Mouse (Mus musculus) spleen, postnatal 36 days (tissue): Measurements from ENCODE around the gene Cstb.
"Not testable (repeated sequence)": the region's sequence is repeated elsewhere in the genome, so short reads cannot be mapped to it uniquely, and the experiment has no call there.

ENCODE experiments used
- DNase-seq, 2 experiments: peaks; one replicate each; pipeline ENCODE4 v3.0.0; 2022; ENCODE audit warnings: low spot score in 2 of 2, mixed read lengths in 1 of 2

Gene Cstb

DNA sequence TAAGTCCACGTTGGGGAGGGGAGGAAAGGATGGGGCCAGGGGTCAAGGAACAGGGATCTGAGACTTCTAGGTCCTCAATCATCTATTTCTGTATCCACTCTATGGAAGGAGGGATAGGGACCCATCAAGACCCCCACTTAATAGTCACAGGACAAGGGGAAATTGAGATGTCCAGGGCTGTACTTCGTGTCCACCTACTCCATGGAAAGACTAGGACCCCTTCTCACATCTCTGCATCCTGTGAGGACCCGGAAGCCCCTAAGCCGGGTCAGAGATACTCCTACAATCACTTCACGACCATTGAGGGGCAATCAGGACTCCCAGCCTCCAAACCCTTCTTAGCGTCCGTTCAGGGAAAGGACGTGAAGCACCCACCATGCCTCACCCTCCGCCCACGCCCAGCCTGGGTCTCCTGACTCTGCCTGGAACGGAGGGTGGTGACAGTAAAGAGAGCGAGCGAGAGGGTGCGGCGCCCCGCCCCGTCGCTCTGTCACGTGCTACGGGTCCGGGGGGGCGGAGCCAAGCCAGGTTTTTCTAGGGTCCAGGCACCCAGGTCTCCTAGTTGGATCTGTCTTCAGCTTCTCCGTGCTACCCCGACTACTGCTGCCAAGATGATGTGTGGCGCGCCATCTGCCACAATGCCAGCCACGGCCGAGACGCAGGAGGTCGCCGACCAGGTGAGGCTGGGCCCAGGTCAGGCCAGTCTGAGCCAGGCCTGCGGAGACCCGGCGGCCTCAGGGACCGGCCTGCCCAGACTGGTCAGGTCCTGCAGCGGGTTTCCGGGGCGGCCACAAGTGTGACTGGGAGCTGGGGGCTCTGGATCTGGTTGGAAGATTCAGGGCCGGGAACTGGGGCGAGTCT, at the start of gene Cstb:
Gene Cstb (plus strand): TSS at position 489 of the 861 bp plus-strand sequence.
- peak; percentile 79 to 86 for DNase-seq

GRCm38 (mm10) chr10:78378516-78378915, 47.0 kb upstream of the Cstb start:
- no peak for DNase-seq

GRCm38 (mm10) chr10:78383567-78383966, 41.9 kb upstream of the Cstb start:
- DNase-seq: no peak

- DNase-seq: no peak
Observed at GRCm38 (mm10) chr10:78385520-78385919, 39.9 kb upstream of the Cstb start.

DNA sequence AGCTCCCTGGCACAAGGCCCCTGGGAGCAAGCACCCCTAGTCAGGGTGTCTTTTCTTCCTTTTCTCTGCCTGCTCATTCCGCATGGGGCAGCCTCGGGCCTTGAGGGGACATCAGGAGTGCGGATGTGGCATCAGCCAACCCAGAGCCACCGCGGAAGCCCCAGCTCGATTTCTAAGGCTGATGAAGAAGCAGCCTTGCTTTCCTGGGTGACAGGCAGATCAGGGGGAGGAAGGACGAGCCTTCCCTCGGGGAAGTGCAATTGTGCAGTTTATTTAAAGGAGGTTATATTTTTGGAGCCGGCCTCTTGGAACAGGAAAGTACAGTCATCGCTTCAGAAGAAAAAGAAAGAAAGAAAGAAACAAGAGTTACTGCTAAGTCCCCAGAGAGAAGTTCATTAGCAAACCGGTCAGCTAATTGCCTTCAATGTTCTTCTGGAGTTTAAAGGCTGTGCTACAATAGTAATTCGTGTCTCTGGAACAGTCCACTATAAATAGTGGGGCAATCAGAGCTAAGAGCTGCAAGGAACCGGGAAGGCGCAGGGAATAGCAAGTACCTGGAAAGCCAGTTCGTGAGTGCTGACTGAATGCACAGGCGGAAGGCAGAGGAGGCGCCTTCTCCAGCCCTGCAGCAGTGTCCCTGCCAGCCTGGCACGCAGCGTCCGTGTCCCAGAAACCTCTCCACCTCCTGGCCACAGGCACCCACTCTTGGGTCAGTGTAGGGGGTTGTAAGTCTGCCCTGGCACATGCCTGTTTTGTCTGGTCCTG, 37.1 kb upstream of the Cstb start:
- no peak for DNase-seq

DNA sequence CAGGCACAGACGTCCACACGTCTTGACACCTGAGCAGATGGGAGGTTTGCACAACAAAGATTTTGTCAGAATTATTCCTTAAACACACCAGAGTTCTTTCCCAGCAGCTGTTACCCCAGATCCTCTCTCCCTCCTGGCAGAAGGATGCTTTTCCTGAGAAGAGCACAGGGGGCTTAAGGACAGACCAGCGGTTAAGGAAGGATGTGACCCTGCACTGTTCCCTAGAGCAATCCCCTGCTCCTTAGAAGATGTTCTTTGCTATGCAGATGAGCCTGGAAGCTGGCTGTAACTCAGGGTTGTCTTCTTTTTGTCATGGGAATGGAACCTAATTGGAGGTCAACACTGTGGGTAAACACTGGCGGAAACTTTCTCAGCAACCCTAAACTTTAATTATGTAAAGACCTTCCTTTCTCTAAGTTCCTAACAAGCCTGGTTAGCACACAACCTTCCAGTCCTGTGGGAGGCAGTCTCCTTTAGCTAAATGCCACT, 34.4 kb upstream of the Cstb start:
- DNase-seq: no peak

- peak; percentile 69 to 71 for DNase-seq
Observed at GRCm38 (mm10) chr10:78392072-78392471, 33.4 kb upstream of the Cstb start.

GRCm38 (mm10) chr10:78395377-78395776, 30.1 kb upstream of the Cstb start:
- no peak for DNase-seq

DNA sequence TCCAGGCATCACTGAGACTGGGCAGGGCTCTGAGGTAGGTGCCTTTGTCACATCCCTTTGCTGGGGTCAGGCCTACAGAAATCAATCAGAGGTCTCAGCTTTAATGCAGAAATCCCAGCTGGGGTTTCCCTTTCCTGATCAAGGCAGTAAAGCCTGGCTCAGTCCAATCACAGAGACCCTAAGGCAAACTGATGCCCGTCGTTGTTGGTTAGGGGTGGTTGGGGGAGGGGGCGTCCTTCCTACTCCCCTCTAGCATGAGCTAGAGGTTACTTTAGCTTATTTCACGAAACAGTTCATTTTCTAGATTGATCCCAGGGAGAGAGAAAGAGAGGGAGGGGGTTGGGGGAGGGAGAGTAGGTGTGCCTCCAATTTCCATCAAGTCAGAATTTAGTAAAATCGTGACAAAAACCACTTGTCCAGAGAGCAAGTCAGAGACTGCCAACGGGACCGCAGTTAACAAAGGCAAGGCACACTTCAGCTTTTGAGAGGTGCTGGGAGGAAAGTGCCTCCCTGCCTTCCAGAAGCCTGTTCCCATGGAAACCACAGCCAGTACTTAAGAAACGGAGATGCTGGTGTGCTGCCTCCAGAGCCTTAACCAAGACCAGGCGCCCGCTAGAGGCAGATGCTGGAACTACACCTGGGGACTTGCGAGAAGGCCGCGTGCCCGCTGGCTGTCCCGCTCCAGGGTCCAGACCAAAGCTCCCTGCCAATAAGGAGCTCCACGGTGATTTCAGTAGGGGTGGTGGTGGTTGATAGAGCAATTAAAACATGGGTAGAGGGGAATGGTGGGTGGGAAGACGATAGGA, 29.4 kb upstream of the Cstb start:
- peak; percentile 80 to 82 for DNase-seq

GRCm38 (mm10) chr10:78396625-78396885, 28.9 kb upstream of the Cstb start:
- DNase-seq: no peak

DNA sequence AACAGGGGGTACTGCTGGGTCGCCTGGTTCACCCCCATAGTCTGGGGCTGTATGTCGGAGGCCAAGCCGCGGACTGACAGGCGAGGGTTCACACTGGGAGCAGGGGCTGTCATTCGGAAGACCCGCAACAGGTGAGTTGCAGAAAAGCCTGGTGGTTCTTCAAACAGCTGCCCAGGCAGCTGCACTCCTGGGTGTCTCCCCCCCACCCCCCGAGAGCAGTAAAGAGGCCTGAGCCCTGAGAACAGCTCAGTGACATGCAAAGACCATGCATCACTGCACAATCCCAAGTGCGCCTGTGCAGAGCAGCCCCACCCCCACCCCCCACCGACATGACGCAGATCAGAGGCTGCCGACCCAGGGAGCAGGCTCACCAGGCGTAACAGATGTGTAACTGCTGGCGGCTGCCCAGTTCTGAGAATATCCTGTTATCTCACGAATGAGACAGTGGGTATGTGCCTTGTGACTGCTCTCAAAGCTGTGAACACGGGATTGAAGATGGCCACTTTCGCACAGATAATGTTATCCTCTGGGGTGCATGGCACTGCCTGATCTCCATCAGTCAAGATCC, 26.3 kb upstream of the Cstb start:
- peak; percentile 36 to 44 for DNase-seq

DNA sequence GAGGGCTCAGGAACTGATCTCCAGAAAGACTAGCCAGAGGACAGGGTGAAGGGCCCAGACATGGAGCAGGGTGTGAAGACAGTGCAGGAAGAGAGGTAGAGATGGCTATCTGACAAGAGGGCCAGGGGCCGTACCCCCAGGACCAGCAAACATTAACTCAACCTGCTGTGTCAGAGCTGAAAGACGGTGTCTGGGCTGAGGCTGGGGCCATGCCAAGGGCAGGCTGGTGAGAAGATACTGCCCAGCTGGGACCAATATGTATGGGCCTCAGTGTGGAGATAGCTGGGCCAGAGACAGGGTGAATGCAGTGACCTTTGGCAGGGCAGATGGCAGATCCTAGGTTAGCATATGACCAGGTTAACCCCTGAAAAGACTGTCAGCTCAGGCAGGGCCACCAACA, 24.3 kb upstream of the Cstb start:
- DNase-seq: no peak

- no peak for DNase-seq
Observed at GRCm38 (mm10) chr10:78402301-78402922, 23.1 kb upstream of the Cstb start.

GRCm38 (mm10) chr10:78406152-78406551, 19.3 kb upstream of the Cstb start:
- no peak for DNase-seq

DNA sequence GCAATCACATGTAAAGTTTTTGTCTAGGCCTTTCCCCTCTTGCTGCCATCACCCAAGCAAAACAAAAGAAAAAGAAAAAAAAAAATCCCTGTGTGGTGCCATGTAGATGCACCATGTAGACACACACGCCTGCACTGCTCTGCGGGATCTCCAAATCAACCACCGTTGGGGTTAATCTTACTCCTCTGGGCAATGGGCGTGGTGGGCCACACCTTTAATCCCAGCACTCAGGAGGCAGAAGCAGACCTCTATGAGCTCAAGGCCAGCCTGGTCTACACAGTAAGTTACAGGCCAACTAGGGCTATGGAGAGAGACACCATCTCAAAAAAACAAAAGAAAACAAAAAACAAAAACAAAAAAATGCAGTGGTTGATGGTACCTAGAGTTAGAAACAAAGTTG, 18.3 kb upstream of the Cstb start:
- DNase-seq: no peak

GRCm38 (mm10) chr10:78409035-78409788, 16.3 kb upstream of the Cstb start:
- DNase-seq: no peak

GRCm38 (mm10) chr10:78411851-78412250, 13.6 kb upstream of the Cstb start:
- DNase-seq: no peak

DNA sequence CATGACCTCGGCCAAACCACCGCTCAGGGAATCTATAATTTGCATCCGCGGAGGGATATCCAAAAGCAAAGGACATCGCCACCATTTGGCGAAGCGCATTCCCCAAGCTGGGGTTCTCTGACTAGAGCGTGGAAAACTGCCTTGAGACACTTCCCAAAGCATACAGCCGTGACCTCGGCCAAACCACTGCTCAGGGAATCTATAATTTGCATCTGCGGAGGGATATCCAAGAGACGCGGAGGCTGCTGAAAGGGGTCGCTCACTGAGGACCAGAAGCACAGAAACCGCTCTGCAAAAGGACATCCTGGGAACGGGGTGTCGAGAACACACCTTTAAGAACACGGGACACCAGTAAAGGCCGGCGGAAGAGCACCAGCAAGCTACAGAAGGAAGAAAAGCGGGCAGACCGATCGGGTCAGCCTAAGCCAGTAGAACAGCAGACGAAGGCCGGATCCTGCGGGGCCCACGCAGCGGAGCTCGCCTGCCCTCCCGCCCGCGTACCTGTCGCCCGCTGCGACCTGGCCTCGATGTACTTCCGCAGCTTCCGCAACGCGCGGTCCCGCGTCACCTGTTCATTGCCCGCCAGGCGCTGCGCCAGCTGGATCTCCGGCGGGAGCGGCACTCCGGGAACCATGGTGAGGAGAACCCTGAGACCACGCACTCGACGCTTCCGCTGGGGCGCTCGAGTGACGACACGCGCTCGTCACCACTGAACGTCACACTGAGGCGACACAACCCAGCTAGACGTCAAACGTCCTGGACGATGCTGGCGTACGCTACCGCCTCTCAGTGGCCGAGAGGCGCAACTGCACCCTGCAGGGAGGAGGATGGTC, 12.9 kb upstream of the Cstb start, which contains the start of gene Rrp1:
Gene Rrp1 (minus strand): TSS at position 725 of the 833 bp plus-strand sequence.
- peak; percentile 90 to 92 for DNase-seq

GRCm38 (mm10) chr10:78413152-78413520, 12.3 kb upstream of the Cstb start:
- DNase-seq: no peak

DNA sequence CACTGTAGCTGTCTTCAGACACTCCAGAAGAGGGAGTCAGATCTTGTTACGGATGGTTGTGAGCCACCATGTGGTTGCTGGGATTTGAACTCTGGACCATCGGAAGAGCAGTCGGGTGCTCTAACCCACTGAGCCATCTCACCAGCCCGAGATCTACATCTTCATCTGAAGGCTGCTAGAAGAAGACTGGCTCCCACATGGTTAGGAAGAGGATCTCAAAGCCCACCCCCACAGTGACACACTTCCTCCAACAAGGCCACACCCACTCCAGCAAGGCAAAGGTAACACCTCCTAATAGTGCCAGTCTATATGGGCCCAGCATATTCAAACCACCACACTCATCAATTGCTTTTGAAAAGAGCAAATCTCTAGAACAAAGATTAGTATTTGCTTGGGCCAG, 10.5 kb upstream of the Cstb start:
- not testable (repeated sequence) for DNase-seq
